Mouse (Mus musculus): ENCODE measurements at regions not wholly inside any gene's neighbourhood (a gene's known extent, or its start where the extent isn't known, plus 50 kb on each side); places are given as distances from the start of the nearest gene placed in this dataset.
"Not testable (repeated sequence)": the region's sequence is repeated elsewhere in the genome, so short reads cannot be mapped to it uniquely, and the experiment has no call there.

GRCm38 (mm10) chr6:14632837-14633236 is 122.2 kb downstream of the Ppp1r3a start:
- CTCF ChIA-PET, result no interaction called here

GRCm38 (mm10) chr6:14631719-14632445 is 123.2 kb downstream of the Ppp1r3a start:
- CTCF ChIA-PET, result no interaction called here

DNA sequence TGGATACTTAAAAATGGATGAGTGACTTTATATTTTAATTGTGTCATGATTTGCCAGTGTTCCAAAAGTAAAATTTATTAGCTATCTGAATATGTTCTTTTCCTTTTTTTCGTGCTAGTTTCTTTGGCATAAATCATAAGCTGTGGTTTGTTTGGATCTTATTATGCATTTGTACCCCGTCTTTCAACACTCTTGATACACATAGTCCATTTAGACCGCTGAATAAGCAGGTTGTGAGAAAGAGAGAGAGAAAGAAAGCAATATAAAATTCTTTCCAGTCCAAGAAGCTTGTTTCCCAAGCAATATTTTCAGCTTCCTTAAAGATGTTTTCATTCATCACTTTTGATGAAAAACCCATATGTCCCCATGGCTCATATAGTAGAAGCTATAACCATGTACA is 138.4 kb downstream of the Ppp1r3a start:
- CTCF ChIA-PET, result interaction anchor here (0.5 kb wide), 1 partner anchor 1128 kb away, joined by 3 read pairs; no protein-coding TSS in a partner anchor

DNA sequence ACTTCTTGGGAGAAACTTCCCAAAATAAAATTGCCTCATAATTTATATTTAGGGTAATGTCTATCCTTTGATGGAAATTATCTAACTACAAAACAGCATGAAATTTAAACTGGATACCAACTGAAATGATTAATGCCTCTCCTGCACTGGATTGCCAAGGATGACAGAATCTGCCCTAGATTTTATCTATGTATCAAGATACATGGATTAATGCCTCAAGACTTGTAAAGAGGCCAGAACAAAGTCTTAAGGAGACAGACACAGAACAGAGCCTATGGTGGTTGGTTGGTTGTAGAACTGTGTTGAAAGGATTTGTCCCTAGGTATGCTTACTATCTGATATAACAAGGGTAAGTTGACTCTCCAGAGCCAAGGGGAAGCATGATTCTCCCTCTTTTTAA is 147.0 kb downstream of the Ppp1r3a start:
- CTCF ChIA-PET, result no interaction called here

DNA sequence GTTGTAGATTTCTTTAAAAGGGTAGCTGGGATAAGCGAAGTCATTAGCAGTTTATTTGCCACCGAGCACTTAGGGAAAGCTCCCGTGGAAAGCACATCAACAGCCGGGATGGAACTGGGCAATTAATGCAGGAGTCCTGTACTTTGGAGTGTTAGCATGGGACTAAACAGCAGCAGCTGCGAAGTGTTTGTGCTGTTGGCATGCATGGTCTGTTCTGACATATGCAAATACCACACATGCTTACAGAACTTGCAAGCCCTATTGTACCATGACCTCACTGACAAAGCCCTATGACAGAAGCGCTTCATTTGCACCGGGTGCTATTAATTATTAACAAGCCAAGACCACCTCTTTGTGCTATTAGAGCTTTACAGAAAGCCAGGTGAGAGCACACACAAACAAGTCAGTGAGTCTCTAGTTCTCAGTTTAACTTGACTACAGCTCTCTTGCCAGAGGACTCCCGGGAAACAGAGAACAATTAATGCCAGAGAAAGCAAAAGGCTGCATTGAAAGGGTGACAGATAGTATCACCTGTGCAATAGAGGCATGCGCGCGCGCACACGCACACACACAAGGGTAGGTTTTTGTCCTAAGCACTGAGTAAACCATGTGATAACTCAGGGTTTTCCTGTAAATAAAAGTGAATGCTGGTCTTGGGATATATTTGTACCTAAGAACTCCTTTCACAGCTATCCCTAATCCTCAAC is 154.4 kb downstream of the Ppp1r3a start:
- CTCF ChIA-PET, result no interaction called here

DNA sequence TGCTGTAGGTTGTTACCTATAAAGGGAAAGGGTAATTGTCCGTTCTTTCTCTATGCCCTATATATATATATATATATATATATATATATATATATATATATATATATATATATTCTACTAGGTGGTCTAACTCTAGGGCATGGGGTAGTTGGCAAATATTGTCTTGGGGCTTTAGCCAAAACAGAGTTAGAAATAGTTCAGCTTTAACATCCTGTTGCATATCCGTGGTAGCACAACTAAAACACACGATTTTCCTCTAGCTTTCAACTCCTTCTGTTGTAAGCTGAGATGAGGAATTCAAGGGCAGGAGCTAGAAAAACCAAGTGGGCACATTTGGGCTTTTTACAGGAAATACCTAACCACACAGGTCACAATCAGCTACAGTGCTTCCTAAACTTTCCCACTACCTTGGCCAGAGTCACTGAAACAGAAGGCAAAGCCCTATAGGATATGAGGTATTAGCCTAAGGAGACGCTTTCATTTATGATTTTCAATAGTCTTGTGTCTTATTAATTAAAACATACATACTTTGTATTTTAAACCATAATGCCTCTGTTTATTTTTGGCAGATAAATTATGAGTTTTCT is 158.1 kb downstream of the Ppp1r3a start:
- CTCF ChIA-PET, result no interaction called here

- CTCF ChIA-PET, result no interaction called here
These were observed 169.2 kb downstream of the Ppp1r3a start for GRCm38 (mm10) chr6:14585827-14586226.

- CTCF ChIA-PET, result no interaction called here
These were observed 171.2 kb downstream of the Ppp1r3a start for GRCm38 (mm10) chr6:14583829-14584228.

DNA sequence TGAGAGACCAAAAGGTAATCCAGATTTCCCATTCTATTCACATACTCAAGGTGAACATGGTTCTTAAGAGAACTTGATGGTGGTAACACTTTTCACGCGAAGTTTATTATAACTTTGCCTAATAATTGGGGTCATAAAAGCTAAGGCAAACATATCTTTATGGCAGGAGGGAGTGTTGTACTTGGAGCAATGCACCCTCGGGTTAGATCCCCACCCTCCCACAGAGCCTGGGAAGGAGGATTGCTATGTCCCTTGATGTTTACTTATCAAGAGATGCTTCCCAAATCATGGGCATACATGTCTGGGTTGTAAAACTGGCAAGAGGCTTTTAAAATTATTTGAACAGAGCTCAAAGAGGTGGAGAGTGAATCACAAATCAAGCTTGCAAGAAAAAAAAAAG is 180.5 kb downstream of the Ppp1r3a start:
- CTCF ChIA-PET, result no interaction called here

DNA sequence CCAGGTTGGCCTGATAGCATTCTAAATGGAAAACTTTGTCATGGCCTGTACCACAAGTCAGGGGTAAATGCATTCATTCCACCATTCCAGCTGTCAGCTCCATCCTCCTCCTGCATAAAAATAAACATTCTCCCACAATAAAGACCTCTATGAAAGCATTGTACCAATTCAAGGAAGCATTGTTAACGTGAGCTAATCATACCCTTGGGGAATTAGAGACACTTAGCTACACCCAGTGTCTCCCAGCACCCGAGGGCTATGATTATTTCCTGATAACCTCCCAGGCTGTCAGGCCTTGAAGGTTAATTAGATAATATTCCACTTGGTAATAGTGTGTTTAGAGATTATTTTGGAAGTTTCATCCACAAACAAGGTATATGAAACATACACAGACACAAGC is 182.1 kb downstream of the Ppp1r3a start:
- CTCF ChIA-PET, result no interaction called here

- CTCF ChIA-PET, result no interaction called here
These were observed 214.7 kb downstream of the Ppp1r3a start for GRCm38 (mm10) chr6:14540333-14540732.

GRCm38 (mm10) chr6:14529096-14529495 is 226.0 kb downstream of the Ppp1r3a start:
- CTCF ChIA-PET, result no interaction called here

GRCm38 (mm10) chr6:14528564-14528963 is 226.5 kb downstream of the Ppp1r3a start:
- CTCF ChIA-PET, result no interaction called here

- CTCF ChIA-PET, result no interaction called here
These were observed 232.3 kb downstream of the Ppp1r3a start for GRCm38 (mm10) chr6:14522742-14523141.

GRCm38 (mm10) chr6:14521321-14521720 is 233.8 kb downstream of the Ppp1r3a start:
- CTCF ChIA-PET, result no interaction called here

- CTCF ChIA-PET, result no interaction called here
These were observed 250.9 kb downstream of the Ppp1r3a start for GRCm38 (mm10) chr6:14504171-14504570.

GRCm38 (mm10) chr6:14500663-14501062 is 254.4 kb downstream of the Ppp1r3a start:
- CTCF ChIA-PET, result no interaction called here

GRCm38 (mm10) chr6:14499882-14500281 is 255.2 kb downstream of the Ppp1r3a start:
- CTCF ChIA-PET, result not testable (repeated sequence)

DNA sequence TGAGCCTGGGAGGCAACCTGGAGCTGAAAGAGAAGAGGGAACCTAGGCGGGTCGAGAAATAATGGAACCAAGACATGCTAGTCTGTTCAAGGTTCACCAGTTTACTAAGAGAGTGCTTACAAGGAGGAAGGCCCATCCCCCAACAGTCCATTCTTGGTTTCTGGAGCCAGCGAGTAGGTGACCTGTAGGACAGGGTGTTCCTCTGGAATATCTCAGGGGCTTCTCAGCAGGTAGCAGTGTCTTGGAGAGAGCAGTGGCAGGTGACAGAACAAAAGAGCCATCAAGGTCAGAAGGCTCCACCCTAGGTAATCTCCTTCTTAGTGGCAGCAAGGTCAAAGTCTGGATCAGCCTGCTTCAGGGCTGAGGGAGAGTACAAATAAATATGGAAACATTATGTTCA is 268.4 kb downstream of the Ppp1r3a start:
- CTCF ChIA-PET, result not testable (repeated sequence)

GRCm38 (mm10) chr6:14456394-14456793 is 298.7 kb downstream of the Ppp1r3a start:
- CTCF ChIA-PET, result no interaction called here

DNA sequence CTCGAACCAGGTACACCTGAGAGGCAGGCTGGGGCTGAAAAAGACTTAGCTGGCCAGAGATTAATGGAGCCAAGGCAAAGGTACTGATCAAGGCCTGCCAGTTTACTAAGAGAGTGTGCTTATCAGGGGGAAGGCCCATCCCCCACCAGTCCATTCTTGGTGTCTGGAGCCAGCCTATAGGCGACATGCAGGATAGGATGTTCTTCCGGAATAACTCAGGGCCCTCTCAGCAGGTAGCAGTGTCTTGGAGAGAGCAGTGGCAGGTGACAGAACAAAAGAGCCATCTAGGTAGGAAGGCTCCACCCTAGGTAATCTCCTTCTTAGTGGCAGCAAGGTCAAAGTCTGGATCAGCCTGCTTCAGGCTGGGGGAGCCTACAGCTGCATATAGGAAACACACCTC is 301.8 kb downstream of the Ppp1r3a start:
- CTCF ChIA-PET, result not testable (repeated sequence)

DNA sequence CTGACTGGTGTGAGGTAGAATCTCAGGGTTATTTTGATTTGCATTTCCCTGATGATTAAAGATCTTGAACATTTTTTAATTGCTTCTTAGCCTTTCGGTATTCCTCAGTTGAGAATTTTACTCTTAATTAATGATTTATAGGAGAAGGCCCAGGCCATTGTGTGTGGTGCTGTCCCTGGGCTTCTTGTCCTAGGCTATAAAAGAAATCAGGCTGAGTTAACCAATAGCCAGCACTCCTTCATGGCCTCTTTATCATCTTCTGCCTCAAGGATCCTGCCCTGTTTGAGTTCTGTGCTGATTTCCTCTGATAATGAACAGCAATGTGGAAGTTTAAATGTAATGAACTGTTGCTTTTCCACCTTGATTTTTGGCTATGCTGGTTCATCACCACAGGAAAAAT is 323.3 kb downstream of the Ppp1r3a start:
- CTCF ChIA-PET, result no interaction called here

DNA sequence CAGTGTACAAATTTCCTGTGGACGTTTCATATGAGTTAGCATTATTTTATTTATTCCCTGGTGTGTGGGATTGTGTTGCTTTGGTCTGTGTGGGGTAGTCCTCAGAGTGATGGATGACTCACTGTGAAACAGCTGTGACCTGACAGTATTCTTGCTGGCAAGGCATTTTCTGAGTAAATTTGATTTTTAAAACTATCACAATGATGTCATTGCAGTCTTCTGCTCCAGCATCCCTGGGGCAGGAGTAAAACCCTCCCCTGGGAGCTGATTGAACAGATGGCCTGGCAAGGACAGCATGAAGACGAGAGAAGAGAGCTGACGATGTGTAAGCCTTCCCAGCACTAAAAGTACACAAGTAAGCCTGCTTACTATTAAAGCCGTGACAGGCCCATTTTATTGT is 345.3 kb downstream of the Ppp1r3a start:
- CTCF ChIA-PET, result no interaction called here
